Mouse (Mus musculus): ENCODE measurements around the gene Mrpl1. TPM values are rescaled to one million over a fixed set of nuclear protein-coding genes. Genes with fewer than 3 reads are reported as not detected.

Mrpl1 gene
- polyA plus RNA-seq, 1 experiment, result 1.3 TPM

DNA sequence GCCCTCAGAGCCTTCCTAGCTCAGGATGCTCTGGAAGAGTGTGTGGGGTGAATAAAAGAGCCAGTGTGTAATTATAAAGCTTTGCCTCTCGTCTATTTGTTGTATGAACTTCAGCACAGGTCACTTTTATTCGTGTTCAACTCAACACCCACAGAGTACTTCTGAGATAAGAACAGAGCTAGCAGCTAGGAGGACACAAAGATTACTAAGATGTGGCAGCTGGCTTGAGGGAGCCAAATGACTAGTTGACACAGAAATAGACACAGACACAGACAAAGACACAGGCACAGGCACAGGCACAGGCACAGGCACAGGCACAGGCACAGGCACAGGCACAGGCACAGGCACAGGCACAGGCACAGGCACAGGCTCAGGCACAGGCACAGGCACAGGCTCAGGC, 25.3 kb upstream of the Mrpl1 start:
- TF ChIP-seq POLR2A (IDR thresholded peaks at IDR 0.05; ENCODE audit: low read depth, low read length) (no peak), CTCF (IDR thresholded peaks at IDR 0.05; ENCODE audit: extremely low read depth, insufficient read length, insufficient replicate concordance, low read depth, low read length) (no peak)
- WGBS, result 26% methylated on average over 2 of the region's 2 CpGs

DNA sequence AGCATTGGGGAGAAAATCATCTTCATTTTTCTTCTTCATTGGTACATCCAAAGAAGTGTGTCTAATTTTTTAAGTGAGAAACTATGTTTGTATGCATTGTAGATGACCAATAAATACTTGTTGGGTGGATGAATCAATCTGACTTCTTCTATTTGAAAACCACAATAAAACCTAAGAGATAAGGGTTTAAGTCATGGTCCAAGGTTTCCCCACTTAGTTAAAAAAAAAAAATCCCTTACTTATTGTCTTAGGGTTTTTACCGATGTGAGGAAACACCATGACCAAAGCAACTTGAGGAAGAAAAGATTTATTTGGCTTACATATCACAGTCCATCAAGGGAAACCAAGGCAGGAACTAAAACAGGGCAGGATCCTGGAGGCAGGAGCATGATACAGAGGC, 19.5 kb upstream of the Mrpl1 start:
- Histone ChIP-seq H3K27ac (ENCODE audit: insufficient read depth, low read depth, low read length) (no peak overlapping the region), H3K36me3 (ENCODE audit: control insufficient read depth, insufficient read depth, low read length) (no peaks in the 10 kb centered on the region), H3K27me3 (ENCODE audit: control insufficient read depth, insufficient read depth, low read length) (no peaks in the 10 kb centered on the region), H3K4me3 (ENCODE audit: low read depth, low read length) (no peak overlapping the region), H3K4me1 (ENCODE audit: control insufficient read depth, insufficient read depth, insufficient read length, low read length) (no peaks in the 10 kb centered on the region)
- TF ChIP-seq POLR2A (IDR thresholded peaks at IDR 0.05; ENCODE audit: low read depth, low read length) (no peak), CTCF (IDR thresholded peaks at IDR 0.05; ENCODE audit: extremely low read depth, insufficient read length, insufficient replicate concordance, low read depth, low read length) (no peak)
- WGBS, result 71% methylated on average over 1 of the region's 1 CpGs

More for the DNA sequence above, 25.3 kb upstream of the Mrpl1 start:
- Histone ChIP-seq H3K27me3 (ENCODE audit: control insufficient read depth, insufficient read depth, low read length) (no peaks in the 10 kb centered on the region; the same call in 1 of the 2 replicates), H3K27ac (ENCODE audit: insufficient read depth, low read depth, low read length) (no peak overlapping the region), H3K4me1 (ENCODE audit: control insufficient read depth, insufficient read depth, insufficient read length, low read length) (no peaks in the 10 kb centered on the region), H3K4me3 (ENCODE audit: low read depth, low read length) (no peak overlapping the region), H3K36me3 (ENCODE audit: control insufficient read depth, insufficient read depth, low read length) (no peaks in the 10 kb centered on the region)

DNA sequence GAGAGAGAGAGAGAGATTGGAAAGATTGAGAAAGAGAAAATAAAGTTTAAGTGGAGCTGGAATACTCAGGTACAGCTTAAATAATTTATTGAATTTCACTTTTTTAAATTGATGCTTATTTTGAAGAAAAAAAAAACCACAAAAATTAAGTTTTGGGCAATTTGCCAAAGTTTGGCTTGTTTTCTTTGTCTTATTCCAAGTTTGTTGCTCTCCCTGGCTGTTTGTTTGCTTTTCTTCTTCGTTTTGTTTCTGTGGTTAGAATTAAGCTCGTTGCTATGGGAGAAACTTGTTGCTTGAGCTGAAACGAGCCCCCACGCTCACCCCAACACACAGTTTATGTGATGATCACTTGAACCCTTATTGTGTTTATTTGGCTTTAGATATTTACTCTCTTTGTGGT, 18.0 kb upstream of the Mrpl1 start:
- no peaks in the 10 kb centered on the region for H3K4me1 ChIP-seq (ENCODE audit: control insufficient read depth, insufficient read depth, insufficient read length, low read length)
- H3K27ac ChIP-seq (ENCODE audit: insufficient read depth, low read depth, low read length), result no peak overlapping the region
- H3K4me3 ChIP-seq (ENCODE audit: low read depth, low read length), result no peak overlapping the region
- no peaks in the 10 kb centered on the region for H3K36me3 ChIP-seq (ENCODE audit: control insufficient read depth, insufficient read depth, low read length)
- no peak for TF ChIP-seq POLR2A (IDR thresholded peaks at IDR 0.05; ENCODE audit: low read depth, low read length)
- no peak for TF ChIP-seq CTCF (IDR thresholded peaks at IDR 0.05; ENCODE audit: extremely low read depth, insufficient read length, insufficient replicate concordance, low read depth, low read length)
- no peaks in the 10 kb centered on the region for H3K27me3 ChIP-seq (ENCODE audit: control insufficient read depth, insufficient read depth, low read length)
- WGBS, result 40% methylated on average over 4 of the region's 4 CpGs

DNA sequence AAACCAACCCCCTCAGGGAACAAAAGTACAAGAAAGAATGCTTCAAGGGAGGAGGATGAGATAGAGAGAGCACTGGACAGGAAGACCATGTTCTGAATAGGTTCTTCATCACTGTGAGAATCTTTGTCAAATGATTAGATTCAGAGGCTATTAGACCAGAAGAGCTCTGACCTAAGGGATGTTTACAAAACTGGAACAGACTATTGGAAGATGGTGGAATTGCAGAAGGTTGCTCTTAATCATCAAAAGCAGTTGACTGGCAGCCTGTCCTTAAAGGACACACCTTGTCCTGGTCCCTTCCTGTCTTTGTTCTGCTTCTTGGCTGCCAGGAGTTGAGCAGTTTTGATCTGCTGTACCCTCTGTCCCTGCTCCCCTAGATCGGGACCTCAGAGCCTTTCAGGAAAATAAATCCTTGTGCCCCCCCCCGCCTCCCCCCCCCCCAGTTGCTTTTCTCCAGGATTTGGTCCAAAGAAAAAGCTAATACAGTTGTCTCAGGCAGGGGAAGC, 12.7 kb upstream of the Mrpl1 start:
- no peak overlapping the region for H3K4me3 ChIP-seq (ENCODE audit: low read depth, low read length)
- TF ChIP-seq POLR2A (IDR thresholded peaks at IDR 0.05; ENCODE audit: low read depth, low read length), result no peak
- no peak for TF ChIP-seq CTCF (IDR thresholded peaks at IDR 0.05; ENCODE audit: extremely low read depth, insufficient read length, insufficient replicate concordance, low read depth, low read length)
- H3K27ac ChIP-seq (ENCODE audit: insufficient read depth, low read depth, low read length), result no peak overlapping the region
- no peaks in the 10 kb centered on the region for H3K4me1 ChIP-seq (ENCODE audit: control insufficient read depth, insufficient read depth, insufficient read length, low read length)
- 59% methylated on average over 2 of the region's 2 CpGs for WGBS
- H3K27me3 ChIP-seq (ENCODE audit: control insufficient read depth, insufficient read depth, low read length), result no peaks in the 10 kb centered on the region
- H3K36me3 ChIP-seq (ENCODE audit: control insufficient read depth, insufficient read depth, low read length), result no peaks in the 10 kb centered on the region

DNA sequence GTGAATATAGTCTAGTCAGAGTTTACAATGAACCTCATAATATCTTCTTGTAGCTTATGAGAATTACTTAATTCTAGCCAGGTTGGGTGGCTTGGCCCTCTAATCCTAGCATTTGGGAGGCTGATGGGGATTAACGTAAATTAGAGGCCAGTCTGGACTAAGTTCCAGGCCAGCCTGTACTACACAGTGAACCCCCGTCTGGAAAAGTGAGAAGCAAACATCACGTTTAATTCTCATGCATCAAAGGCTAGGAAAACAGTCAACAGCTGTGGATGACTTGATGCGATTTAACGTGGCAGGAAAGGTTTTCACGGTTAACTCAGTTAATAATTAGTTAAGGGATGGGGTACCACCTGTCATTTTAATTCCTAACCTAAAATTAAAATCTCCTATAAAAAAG, 11.0 kb upstream of the Mrpl1 start:
- no peak overlapping the region for H3K4me3 ChIP-seq (ENCODE audit: low read depth, low read length)
- no peaks in the 10 kb centered on the region for H3K36me3 ChIP-seq (ENCODE audit: control insufficient read depth, insufficient read depth, low read length)
- no peak for TF ChIP-seq POLR2A (IDR thresholded peaks at IDR 0.05; ENCODE audit: low read depth, low read length)
- TF ChIP-seq CTCF (IDR thresholded peaks at IDR 0.05; ENCODE audit: extremely low read depth, insufficient read length, insufficient replicate concordance, low read depth, low read length), result no peak
- WGBS, result 56% methylated on average over 6 of the region's 6 CpGs
- H3K27me3 ChIP-seq (ENCODE audit: control insufficient read depth, insufficient read depth, low read length), result no peaks in the 10 kb centered on the region
- H3K4me1 ChIP-seq (ENCODE audit: control insufficient read depth, insufficient read depth, insufficient read length, low read length), result no peaks in the 10 kb centered on the region
- H3K27ac ChIP-seq (ENCODE audit: insufficient read depth, low read depth, low read length), result no peak overlapping the region

- no peak overlapping the region for H3K27ac ChIP-seq (ENCODE audit: insufficient read depth, low read depth, low read length)
- no peaks in the 10 kb centered on the region for H3K27me3 ChIP-seq (ENCODE audit: control insufficient read depth, insufficient read depth, low read length)
- TF ChIP-seq CTCF (IDR thresholded peaks at IDR 0.05; ENCODE audit: extremely low read depth, insufficient read length, insufficient replicate concordance, low read depth, low read length), result no peak
- no peak for TF ChIP-seq POLR2A (IDR thresholded peaks at IDR 0.05; ENCODE audit: low read depth, low read length)
- no peaks in the 10 kb centered on the region for H3K4me1 ChIP-seq (ENCODE audit: control insufficient read depth, insufficient read depth, insufficient read length, low read length)
- 29% methylated on average over 3 of the region's 3 CpGs for WGBS
- H3K4me3 ChIP-seq (ENCODE audit: low read depth, low read length), result no peak overlapping the region
- H3K36me3 ChIP-seq (ENCODE audit: control insufficient read depth, insufficient read depth, low read length), result no peaks in the 10 kb centered on the region
Observed at GRCm38 (mm10) chr5:96200269-96200668, 9.0 kb upstream of the Mrpl1 start.

DNA sequence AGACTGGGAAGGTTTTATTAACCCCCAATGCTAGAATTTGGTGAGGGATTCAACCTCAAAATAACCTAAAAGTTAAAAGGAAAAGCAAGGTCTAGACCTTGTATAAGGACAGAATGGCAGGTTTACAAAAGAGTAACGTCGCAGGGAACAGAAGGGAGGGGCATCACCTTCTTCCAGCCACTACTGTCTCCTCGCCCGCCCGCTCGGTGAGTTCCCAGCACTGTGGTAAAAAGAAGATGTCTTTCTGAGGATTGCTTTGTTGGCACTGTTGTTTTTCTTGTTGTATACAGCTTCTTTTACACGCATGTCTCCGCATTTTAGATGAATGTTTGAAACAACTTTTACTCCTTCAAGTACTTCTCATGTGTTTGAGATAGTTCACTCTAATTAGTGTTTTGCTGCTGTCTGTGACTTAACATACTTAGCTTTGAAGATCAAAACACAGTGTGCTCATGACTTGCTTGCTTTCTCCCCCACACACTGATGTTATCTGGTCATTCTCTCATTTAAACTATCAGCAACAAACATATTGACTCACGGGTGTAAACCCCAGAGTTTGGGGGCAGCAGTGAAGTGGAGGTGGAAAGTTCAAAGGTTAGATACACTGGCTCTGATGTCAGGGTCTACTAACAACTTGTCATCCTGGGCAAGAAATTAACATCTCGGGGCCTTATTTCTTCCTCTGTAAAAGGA, 7.7 kb upstream of the Mrpl1 start:
- Histone ChIP-seq H3K27ac (ENCODE audit: insufficient read depth, low read depth, low read length) (no peak overlapping the region), H3K36me3 (ENCODE audit: control insufficient read depth, insufficient read depth, low read length) (no peaks in the 10 kb centered on the region), H3K27me3 (ENCODE audit: control insufficient read depth, insufficient read depth, low read length) (no peaks in the 10 kb centered on the region), H3K4me1 (ENCODE audit: control insufficient read depth, insufficient read depth, insufficient read length, low read length) (no peaks in the 10 kb centered on the region), H3K4me3 (ENCODE audit: low read depth, low read length) (no peak overlapping the region)
- TF ChIP-seq POLR2A (IDR thresholded peaks at IDR 0.05; ENCODE audit: low read depth, low read length) (no peak), CTCF (IDR thresholded peaks at IDR 0.05; ENCODE audit: extremely low read depth, insufficient read length, insufficient replicate concordance, low read depth, low read length) (no peak)
- WGBS, result 69% methylated on average over 10 of the region's 10 CpGs

Measured in small intestine, adult 2 months (tissue).